Mouse (Mus musculus): ENCODE data around the gene Evi5.

DNA sequence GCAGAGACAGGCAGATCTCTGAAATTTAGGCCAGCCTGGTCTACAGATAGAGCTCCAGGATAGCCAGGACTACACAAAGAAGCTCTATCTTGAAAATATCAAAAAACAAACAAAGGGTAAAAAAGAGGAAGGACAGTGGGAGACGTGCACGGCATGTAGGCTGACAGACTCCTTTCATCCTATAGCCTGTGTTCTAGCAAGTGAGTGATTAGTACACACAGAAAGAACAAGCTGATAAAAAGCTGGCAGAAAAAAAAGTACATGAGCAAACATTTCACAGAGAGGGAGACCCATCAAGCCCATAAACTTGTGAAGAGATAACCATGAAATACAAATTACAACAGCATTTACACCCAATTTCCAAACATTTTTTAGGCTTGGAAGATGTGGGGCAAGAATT, 163.2 kb downstream of the Evi5 start:
- TF ChIP-seq POLR2A (IDR thresholded peaks at IDR 0.05; ENCODE audit: insufficient read depth, low read length) (no peak), CTCF (IDR thresholded peaks at IDR 0.05; ENCODE audit: low read depth, low read length) (no peak)
